Mouse (Mus musculus) gastrocnemius, postnatal 14 days (tissue): ENCODE data around the gene Chd9. TPM values are rescaled to one million over a fixed set of nuclear protein-coding genes. Genes with fewer than 3 reads are reported as not detected.

Source experiments
- DNase-seq: peaks from one replicate; pipeline ENCODE4 v3.0.0; 2021; ENCODE audit warnings: mixed read lengths
- intact Hi-C: fragments of 180-260 bp; cut with DNase I; formaldehyde crosslinking; loops from one replicate; pipeline ENCODE4 v1.15.1; 2025; ENCODE audit warnings: low total_unique reads
- total RNA-seq, 2 experiments: library from RNA; stranded (reverse); gene quantifications; 2 replicates each; pipeline ENCODE4 v1.2.3; 2021

The Chd9 gene
- total RNA-seq, 2 experiments from 2014 or later: 41.1 to 76.7 TPM

- peak; percentile 31 for DNase-seq
Observed at GRCm38 (mm10) chr8:90833628-90834320, 5.6 kb downstream of the Chd9 start.

GRCm38 (mm10) chr8:90834321-90834672, 6.1 kb downstream of the Chd9 start:
- DNase-seq: no peak
- intact Hi-C loops: loop anchor here (5.0 kb wide), 1 partner anchor 43 kb away; no protein-coding TSS in a partner anchor

More at GRCm38 (mm10) chr8:90833628-90834320, 5.6 kb downstream of the Chd9 start:
- intact Hi-C loops: loop anchor here (5.0 kb wide), 1 partner anchor 44 kb away; no protein-coding TSS in a partner anchor

GRCm38 (mm10) chr8:90837440-90837839, 9.3 kb downstream of the Chd9 start:
- intact Hi-C loops: no loop called here

GRCm38 (mm10) chr8:90839725-90840714, 11.9 kb downstream of the Chd9 start:
- intact Hi-C loops: no loop called here
- DNase-seq: no peak

More at GRCm38 (mm10) chr8:90837440-90837839, 9.3 kb downstream of the Chd9 start:
- no peak for DNase-seq

- peak; percentile 39 for DNase-seq
- intact Hi-C loops: no loop called here
Observed at GRCm38 (mm10) chr8:90841321-90841720, 13.2 kb downstream of the Chd9 start.

- DNase-seq: no peak
- intact Hi-C loops: no loop called here
Observed at GRCm38 (mm10) chr8:90843127-90843526, 15.0 kb downstream of the Chd9 start.

- intact Hi-C loops: no loop called here
- DNase-seq: no peak
Observed at GRCm38 (mm10) chr8:90844179-90844967, 16.2 kb downstream of the Chd9 start.

- DNase-seq: no peak
- intact Hi-C loops: no loop called here
Observed at GRCm38 (mm10) chr8:90847980-90848379, 19.8 kb downstream of the Chd9 start.

- intact Hi-C loops: no loop called here
- DNase-seq: no peak
Observed at GRCm38 (mm10) chr8:90849462-90850050, 21.4 kb downstream of the Chd9 start.

GRCm38 (mm10) chr8:90851544-90851943, 23.4 kb downstream of the Chd9 start:
- intact Hi-C loops: no loop called here
- no peak for DNase-seq

GRCm38 (mm10) chr8:90853971-90854670, 26.0 kb downstream of the Chd9 start:
- DNase-seq: no peak
- intact Hi-C loops: no loop called here

- no peak for DNase-seq
- intact Hi-C loops: no loop called here
Observed at GRCm38 (mm10) chr8:90854671-90855161, 26.6 kb downstream of the Chd9 start.

GRCm38 (mm10) chr8:90856171-90856570, 28.0 kb downstream of the Chd9 start:
- intact Hi-C loops: no loop called here
- DNase-seq: no peak

GRCm38 (mm10) chr8:90856952-90857351, 28.8 kb downstream of the Chd9 start:
- no peak for DNase-seq
- intact Hi-C loops: no loop called here

GRCm38 (mm10) chr8:90858071-90858470, 29.9 kb downstream of the Chd9 start:
- no peak for DNase-seq
- intact Hi-C loops: no loop called here

- intact Hi-C loops: no loop called here
- DNase-seq: peak; percentile 41
Observed at GRCm38 (mm10) chr8:90861266-90861944, 33.3 kb downstream of the Chd9 start.

GRCm38 (mm10) chr8:90862038-90862437, 33.9 kb downstream of the Chd9 start:
- intact Hi-C loops: no loop called here
- peak; percentile 88 for DNase-seq

- intact Hi-C loops: no loop called here
Observed at GRCm38 (mm10) chr8:90867061-90867460, 38.9 kb downstream of the Chd9 start.

More at GRCm38 (mm10) chr8:90867061-90867460, 38.9 kb downstream of the Chd9 start:
- no peak for DNase-seq
